Mouse (Mus musculus) liver, adult (tissue): ENCODE measurements around the gene Zmym3.

Experiments used
- GATA4 ChIP-seq: IDR thresholded peaks from 2 replicates; pipeline ENCODE4 v1.6.1; 2014; ENCODE audit warnings: mild to moderate bottlenecking, low read length; ENCODE audit not compliant: insufficient replicate concordance

The Zmym3 gene

GRCm38 (mm10) chrX:101420700-101421095, at the start of gene Zmym3:
TSS of gene Zmym3 (minus strand) at chrX:101420849.
- no peak for TF ChIP-seq GATA4

GRCm38 (mm10) chrX:101451591-101451990, 30.9 kb upstream of the Zmym3 start:
- TF ChIP-seq GATA4 = no peak

GRCm38 (mm10) chrX:101451147-101451546, 30.5 kb upstream of the Zmym3 start:
- no peak for TF ChIP-seq GATA4

GRCm38 (mm10) chrX:101448886-101449475, 28.3 kb upstream of the Zmym3 start, which contains the start of gene Itgb1bp2:
TSS of gene Itgb1bp2 (plus strand) at chrX:101449088.
- TF ChIP-seq GATA4 = no peak

- TF ChIP-seq GATA4 = no peak
Measured at GRCm38 (mm10) chrX:101429976-101430375, 9.3 kb upstream of the Zmym3 start.

DNA sequence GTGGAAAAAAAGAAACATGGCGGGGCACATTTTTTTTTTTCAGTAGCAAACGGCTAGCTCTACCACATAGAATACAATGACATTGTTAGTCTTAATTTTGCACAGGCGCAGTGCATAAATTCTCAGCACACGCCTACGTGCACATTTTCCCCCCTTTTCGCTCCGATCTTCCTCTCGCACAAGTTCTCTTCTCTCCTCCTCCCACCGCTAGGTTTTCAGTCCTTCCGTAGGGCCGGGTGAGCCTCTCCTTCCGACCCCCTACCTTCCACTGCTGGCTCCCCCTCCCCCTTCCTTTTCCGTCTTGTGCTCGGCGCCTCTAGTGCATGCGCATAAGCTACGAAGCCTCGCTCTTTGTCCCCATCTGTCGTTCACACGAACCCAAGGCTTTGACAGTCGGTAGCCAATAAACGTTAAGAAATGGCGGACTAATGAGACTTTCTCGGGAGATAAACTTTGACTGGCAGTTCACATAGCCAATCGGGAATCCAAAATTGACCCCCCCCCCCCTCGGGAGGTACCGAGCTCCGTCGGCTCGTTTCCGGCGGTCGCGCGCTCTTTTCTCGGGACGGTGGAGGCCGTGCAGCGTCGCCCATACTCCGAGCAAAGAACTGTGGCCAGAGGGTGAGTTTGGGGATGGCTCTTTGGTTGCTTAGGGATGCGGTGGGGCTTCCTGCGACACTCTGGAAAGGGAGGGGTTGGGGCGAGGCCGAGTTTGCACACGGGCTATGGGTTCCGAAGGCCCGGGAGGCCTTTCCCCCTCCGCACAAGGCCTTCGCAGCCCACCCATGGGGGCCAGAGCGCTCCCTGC, 8.7 kb upstream of the Zmym3 start, which contains the start of gene Nono:
Nono (plus strand) TSS at position 177 of the 808 bp plus-strand sequence.
- TF ChIP-seq GATA4 = peak; percentile 40; the same call in 1 of the 2 replicates

- no peak for TF ChIP-seq GATA4
Measured at GRCm38 (mm10) chrX:101428785-101429141, 8.1 kb upstream of the Zmym3 start.

GRCm38 (mm10) chrX:101427774-101428173, 7.1 kb upstream of the Zmym3 start:
- TF ChIP-seq GATA4 = no peak

DNA sequence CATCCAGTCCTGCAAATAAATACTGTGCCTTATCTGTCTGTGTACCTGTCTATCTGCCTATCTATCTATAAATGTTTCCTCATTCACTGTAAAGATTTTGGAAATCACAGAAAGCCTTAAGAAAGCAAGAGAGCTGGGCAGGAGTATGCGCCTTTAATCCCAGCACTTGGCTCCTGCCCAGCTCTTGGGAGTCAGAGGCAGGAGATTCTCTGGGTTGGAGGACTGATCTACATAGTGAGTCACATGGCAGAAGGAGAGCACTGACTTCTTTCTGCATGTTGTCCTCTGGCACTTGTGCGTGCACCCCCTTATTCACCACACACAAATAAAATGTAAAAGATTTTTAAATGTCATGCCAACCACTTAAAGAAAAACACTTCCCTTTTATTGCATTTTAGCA, 2.8 kb upstream of the Zmym3 start:
- TF ChIP-seq GATA4 = no peak

DNA sequence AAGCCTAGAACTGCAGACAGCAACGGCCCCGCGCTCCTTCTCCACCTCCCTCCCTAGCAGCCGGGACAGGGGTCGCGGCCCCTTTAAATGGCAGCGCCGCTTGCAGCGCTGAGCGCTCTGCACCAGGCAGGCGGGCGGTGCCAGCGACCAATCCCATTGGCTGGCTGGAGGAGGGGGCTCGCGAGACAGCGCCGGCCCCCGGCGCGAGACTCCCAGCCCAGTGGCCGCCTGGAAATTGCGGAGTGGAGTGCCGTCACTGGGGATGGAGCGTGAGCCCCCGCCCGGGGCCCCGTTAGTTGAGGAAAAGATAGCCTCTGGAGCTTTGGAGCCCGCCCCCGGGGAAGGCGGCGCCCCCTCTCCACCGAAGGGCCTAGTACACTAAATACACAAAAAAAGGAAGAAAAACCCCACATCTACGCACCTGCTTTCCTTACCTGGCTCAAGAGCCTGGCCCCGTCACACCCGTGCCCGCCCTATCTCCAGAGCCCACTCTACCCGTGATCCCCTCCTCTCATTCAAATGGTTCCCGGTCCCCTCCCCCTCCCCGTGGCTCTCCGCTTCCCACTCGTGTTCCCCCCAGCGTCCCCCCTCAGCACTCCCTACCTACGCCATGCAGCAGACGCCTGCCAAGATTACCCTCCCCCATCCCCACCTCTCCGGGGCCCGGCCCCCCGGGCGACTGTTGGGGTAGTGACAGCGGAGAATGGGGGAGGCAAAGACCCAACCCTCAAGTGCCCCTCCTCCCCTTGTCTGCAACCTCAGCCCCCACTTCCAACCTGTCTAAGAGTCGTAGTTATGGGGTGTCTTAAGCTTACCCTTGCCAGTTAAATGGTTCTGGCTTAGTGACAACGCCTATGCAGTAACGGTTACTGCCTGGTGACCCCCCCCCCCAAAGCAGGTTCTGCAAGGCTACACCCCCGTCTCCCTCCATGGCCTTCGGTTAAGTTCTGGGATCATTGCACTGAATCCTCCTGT, 637 bp downstream of the Zmym3 start:
- no peak; the same call in 1 of the 2 replicates for TF ChIP-seq GATA4

DNA sequence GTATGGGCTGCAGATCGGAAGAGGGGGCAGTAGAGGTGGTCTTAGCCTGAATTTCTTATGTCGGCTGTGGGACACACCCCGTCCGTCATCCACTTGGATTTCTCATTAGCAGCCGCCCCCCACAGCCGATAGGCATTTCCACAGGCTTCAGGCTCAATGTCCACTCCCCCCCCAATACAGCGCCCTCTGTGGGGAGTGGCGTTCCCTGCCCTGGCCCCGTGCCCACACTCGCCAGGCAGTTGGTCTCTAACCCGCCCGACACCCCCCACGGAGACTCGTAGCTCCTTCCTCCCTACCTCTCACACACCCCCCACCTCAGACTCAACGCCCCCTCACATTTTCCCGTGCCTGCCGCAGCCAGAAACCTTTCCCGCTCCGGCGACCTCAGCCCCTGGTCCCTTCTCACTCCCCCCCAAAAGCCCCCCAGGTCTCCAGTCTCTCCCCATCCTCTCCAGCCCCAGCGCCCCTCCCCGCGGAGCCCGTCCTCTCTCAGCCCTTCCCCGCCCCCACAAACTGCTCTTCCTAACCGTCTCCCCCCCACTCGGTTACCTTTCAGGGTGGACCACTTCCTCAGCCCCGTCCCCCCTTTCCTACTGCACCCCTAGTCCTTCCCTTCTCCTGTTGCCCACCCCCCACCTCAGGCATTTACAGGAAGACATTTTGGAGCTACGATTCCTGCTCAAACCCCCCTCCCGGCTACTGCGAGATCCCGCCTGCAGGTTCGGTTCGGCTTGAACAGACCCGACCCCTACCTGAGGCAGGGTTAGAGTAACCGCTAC, 1.5 kb downstream of the Zmym3 start:
- TF ChIP-seq GATA4 = no peak

DNA sequence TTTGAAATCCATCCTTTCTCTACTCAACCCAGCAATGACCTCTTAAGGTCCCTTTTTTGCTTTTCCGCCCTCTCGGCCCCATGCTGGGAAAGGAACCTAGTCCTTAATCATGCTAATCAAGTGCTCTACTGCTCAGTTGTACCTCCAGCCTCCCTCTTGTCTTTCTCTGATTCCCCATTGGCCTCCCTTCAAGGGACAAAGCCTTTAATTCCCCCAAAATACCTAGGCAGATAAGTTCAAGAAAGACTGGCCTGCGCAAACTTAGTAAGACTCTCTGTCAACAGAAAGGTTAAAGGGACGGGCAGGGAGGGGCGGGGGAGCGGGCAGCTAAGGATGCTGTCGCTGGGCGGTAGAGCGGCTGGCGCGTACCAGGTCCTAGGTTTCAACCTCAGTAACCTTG, 24.2 kb downstream of the Zmym3 start:
- no peak for TF ChIP-seq GATA4

DNA sequence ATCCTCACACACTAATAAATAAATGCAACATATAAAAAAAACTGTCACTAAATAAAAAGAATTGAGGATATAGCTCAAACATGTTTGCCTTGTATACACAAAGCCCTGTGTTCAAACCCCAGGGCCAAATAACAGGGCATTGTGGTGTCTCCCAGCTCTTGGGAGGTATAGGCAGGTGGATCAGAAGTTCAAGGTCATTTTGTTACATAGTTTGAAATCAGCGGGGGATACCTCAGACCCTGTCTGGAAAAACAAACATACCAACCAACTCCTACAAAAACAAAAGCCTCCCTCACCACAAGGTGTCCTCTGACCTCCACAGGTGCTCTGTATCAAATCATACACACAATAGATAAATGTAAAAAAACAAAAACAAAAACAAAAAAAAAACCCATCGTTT, 26.3 kb downstream of the Zmym3 start:
- no peak for TF ChIP-seq GATA4

- TF ChIP-seq GATA4 = no peak
Measured at GRCm38 (mm10) chrX:101388866-101389537, 31.6 kb downstream of the Zmym3 start.
